Mouse (Mus musculus) midbrain, embryonic 13.5 days (tissue): ENCODE results near the gene Gjc1. TPM values are rescaled to one million over a fixed set of nuclear protein-coding genes. Genes with fewer than 3 reads are reported as not detected.

Experiments used
- ATAC-seq: fragments of 200-750 bp; cut with Nextera tagmentation; 2 replicates; pipeline ENCODE4 v1.8.0; 2017; ENCODE audit warnings: mild to moderate bottlenecking, moderate TSS enrichment, moderate library complexity
- H3K27ac ChIP-seq: fragments of 300-500 bp; sonication (generic); 2 replicates; pipeline ENCODE4 v1.5.1; 2015; ENCODE audit warnings: inconsistent platforms, mild to moderate bottlenecking, moderate library complexity
- H3K27me3 ChIP-seq: fragments of 300-500 bp; sonication (generic); 2 replicates; pipeline ENCODE4 v1.6.1; 2015; ENCODE audit warnings: mild to moderate bottlenecking, inconsistent platforms
- H3K36me3 ChIP-seq: fragments of 300-500 bp; sonication (generic); 2 replicates; pipeline ENCODE4 v1.6.1; 2015; ENCODE audit warnings: mild to moderate bottlenecking, inconsistent platforms
- H3K4me1 ChIP-seq: fragments of 300-500 bp; sonication (generic); replicated peaks from 2 replicates; pipeline ENCODE4 v1.6.1; 2015; ENCODE audit warnings: inconsistent platforms
- H3K4me2 ChIP-seq: fragments of 300-500 bp; sonication (generic); replicated peaks from 2 replicates; pipeline ENCODE4 v1.6.1; 2015; ENCODE audit warnings: moderate library complexity, mild to moderate bottlenecking, inconsistent platforms
- H3K4me3 ChIP-seq: fragments of 300-500 bp; sonication (generic); replicated peaks from 2 replicates; pipeline ENCODE4 v1.5.1; 2015; ENCODE audit warnings: mild to moderate bottlenecking, inconsistent platforms
- H3K9ac ChIP-seq: fragments of 300-500 bp; sonication (generic); replicated peaks from 2 replicates; pipeline ENCODE4 v1.6.1; 2015; ENCODE audit warnings: mild to moderate bottlenecking, inconsistent platforms
- H3K9me3 ChIP-seq: fragments of 300-500 bp; sonication (generic); 2 replicates; pipeline ENCODE4 v1.6.1; 2016; ENCODE audit warnings: mild to moderate bottlenecking, inconsistent platforms
- WGBS: fragments of 180-500 bp; shearing (Covaris S2); methylation state at CpG from one replicate; pipeline ENCODE4 v1.1.7; 2015; 5-methylcytosine and 5-hydroxymethylcytosine counted together
- polyA plus RNA-seq: library from polyadenylated mRNA; unstranded; fragments of >200 nt; fragmentation: Nextera tagmentation; extraction: Ambion mirVana; gene quantifications from 2 replicates; pipeline ENCODE4 v1.2.1, GENCODE M21; 2015

Gjc1 gene
- polyA plus RNA-seq, 1 experiment from 2014 or later, result 53.3 TPM

GRCm38 (mm10) chr11:102752896-102753590 is 66.5 kb downstream of the Gjc1 start:
- no peaks in the 10 kb centered on the region for H3K27me3 ChIP-seq
- no peak overlapping the region for H3K27ac ChIP-seq
- no peak overlapping the region for H3K4me3 ChIP-seq
- H3K9ac ChIP-seq, result no peak overlapping the region
- no peaks in the 10 kb centered on the region for H3K36me3 ChIP-seq
- H3K4me1 ChIP-seq, result peaks cover 26% of the 10 kb centered on the region
- 60% methylated on average over 13 of the region's 13 CpGs for WGBS
- no peak overlapping the region for H3K4me2 ChIP-seq
- H3K9me3 ChIP-seq, result no peaks in the 10 kb centered on the region
- peak; percentile 25; the same call in 1 of the 2 replicates for ATAC-seq

GRCm38 (mm10) chr11:102749712-102750111 is 69.8 kb downstream of the Gjc1 start:
- 73% methylated on average over 2 of the region's 2 CpGs for whole genome bisulfite sequencing
- Histone ChIP-seq H3K4me2 (no peak overlapping the region), H3K9ac (no peak overlapping the region), H3K36me3 (no peaks in the 10 kb centered on the region), H3K4me1 (peaks cover 24% of the 10 kb centered on the region), H3K4me3 (no peak overlapping the region), H3K9me3 (no peaks in the 10 kb centered on the region), H3K27me3 (no peaks in the 10 kb centered on the region), H3K27ac (no peak overlapping the region)
- no peak for ATAC-seq

Other genes starting within 250 kb of the Gjc1 start
- gene Gm11627, start 240.2 kb downstream of the Gjc1 start, polyA plus RNA-seq, result 4.2 and 5.3 TPM in 2 replicates
- gene Fzd2, start 215.3 kb downstream of the Gjc1 start, polyA plus RNA-seq, result 10.8 and 13.2 TPM in 2 replicates
- gene Meioc, start 156.0 kb downstream of the Gjc1 start, polyA plus RNA-seq, result 0.04 and 0.05 TPM in 2 replicates
- 41.6 and 49.1 TPM in 2 replicates for gene Ccdc43, start 121.9 kb downstream of the Gjc1 start, polyA plus RNA-seq
- 31.8 and 32.8 TPM in 2 replicates for gene Adam11, start 58.3 kb downstream of the Gjc1 start, polyA plus RNA-seq
- gene Higd1b, start 16.1 kb upstream of the Gjc1 start, polyA plus RNA-seq, result 2.8 and 3.0 TPM in 2 replicates
- 176 TPM in 2 replicates for gene Eftud2, start 61.3 kb upstream of the Gjc1 start, polyA plus RNA-seq
- gene Ccdc103, start 61.5 kb upstream of the Gjc1 start, polyA plus RNA-seq, result 1.8 and 2.3 TPM in 2 replicates
- gene Fam187a, start 65.5 kb upstream of the Gjc1 start, polyA plus RNA-seq, result not detected in 2 replicates
- not detected in 2 replicates for gene Gfap, start 81.2 kb upstream of the Gjc1 start, polyA plus RNA-seq
- gene Kif18b, start 105.4 kb upstream of the Gjc1 start, polyA plus RNA-seq, result 4.3 and 4.9 TPM in 2 replicates
- 5.7 and 8.2 TPM in 2 replicates for gene C1ql1, start 127.0 kb upstream of the Gjc1 start, polyA plus RNA-seq
- 45.2 and 49.9 TPM in 2 replicates for gene Nmt1, start 208.5 kb upstream of the Gjc1 start, polyA plus RNA-seq
- gene Dcakd, start 208.6 kb upstream of the Gjc1 start, polyA plus RNA-seq, result 177 and 178 TPM in 2 replicates